Mouse (Mus musculus): Measurements from ENCODE around the gene Rsl1d1. TPM values are rescaled to one million over a fixed set of nuclear protein-coding genes. Genes with fewer than 3 reads are reported as not detected.
"Not testable (repeated sequence)": the region's sequence is repeated elsewhere in the genome, so short reads cannot be mapped to it uniquely, and the experiment has no call there.

Gene Rsl1d1
- total RNA-seq, 1 experiment from 2014 or later: 78.6 TPM

GRCm38 (mm10) chr16:11164695-11165255 lies 38.4 kb downstream of the Rsl1d1 start:
- DNase-seq: no peak

- not testable (repeated sequence) for DNase-seq
Observed at GRCm38 (mm10) chr16:11157721-11158120, 45.4 kb downstream of the Rsl1d1 start.

GRCm38 (mm10) chr16:11154500-11154899 lies 48.6 kb downstream of the Rsl1d1 start:
- no peak for DNase-seq

- peak; percentile 99 for DNase-seq
Observed at GRCm38 (mm10) chr16:11143706-11144483, 59.2 kb downstream of the Rsl1d1 start.

Small RNA genes within 50 kb of the gene (microRNA-seq; reads per million reads assigned to microRNA genes)
- 13.6 to 14.1 reads per million in 2 experiments for gene Gm23935

Other genes with a start within 250 kb of the Rsl1d1 start
- gene Snn, start 142.4 kb downstream of the Rsl1d1 start, total RNA-seq (2021): 16.3 and 24.0 TPM in 2 replicates
- gene Litaf, start 137.2 kb downstream of the Rsl1d1 start, total RNA-seq (2021): 38.6 and 47.5 TPM in 2 replicates
- 42.1 and 42.6 TPM in 2 replicates for gene Txndc11, start 68.7 kb downstream of the Rsl1d1 start, total RNA-seq (2021)
- gene Zc3h7a, start 26.9 kb downstream of the Rsl1d1 start, total RNA-seq (2021): 63.3 and 78.2 TPM in 2 replicates
- 122 and 133 TPM in 2 replicates for gene Gspt1, start 51.0 kb upstream of the Rsl1d1 start, total RNA-seq (2021)
- gene Tnfrsf17, start 110.5 kb upstream of the Rsl1d1 start, total RNA-seq (2021): not detected in 2 replicates
- gene Snx29, start 119.6 kb upstream of the Rsl1d1 start, total RNA-seq (2021): 17.2 and 21.9 TPM in 2 replicates